Mouse (Mus musculus) liver, embryonic 15.5 days (tissue): ENCODE measurements around the gene Ablim2. TPM values are rescaled to one million over a fixed set of nuclear protein-coding genes. Genes with fewer than 3 reads are reported as not detected.

ENCODE experiments used
- ATAC-seq: fragments of 200-750 bp; cut with Nextera tagmentation; 2 replicates; pipeline ENCODE4 v1.8.0; 2017; ENCODE audit warnings: moderate number of reproducible peaks, mild to moderate bottlenecking, moderate library complexity; ENCODE audit not compliant: insufficient read depth
- H3K27ac ChIP-seq: fragments of 300-500 bp; sonication (generic); replicated peaks from 2 replicates; pipeline ENCODE4 v1.5.1; 2015; ENCODE audit warnings: mild to moderate bottlenecking, inconsistent platforms
- H3K27me3 ChIP-seq: fragments of 300-500 bp; sonication (generic); 2 replicates; pipeline ENCODE4 v1.6.1; 2015; ENCODE audit warnings: mild to moderate bottlenecking, inconsistent platforms
- H3K36me3 ChIP-seq: fragments of 300-500 bp; sonication (generic); replicated peaks from 2 replicates; pipeline ENCODE4 v1.6.1; 2015; ENCODE audit warnings: moderate library complexity, mild to moderate bottlenecking, inconsistent platforms
- H3K4me1 ChIP-seq: fragments of 300-500 bp; sonication (generic); replicated peaks from 2 replicates; pipeline ENCODE4 v1.6.1; 2015; ENCODE audit warnings: inconsistent platforms
- H3K4me2 ChIP-seq: fragments of 300-500 bp; sonication (generic); 2 replicates; pipeline ENCODE4 v1.6.1; 2015; ENCODE audit warnings: moderate library complexity, mild to moderate bottlenecking, inconsistent platforms
- H3K4me3 ChIP-seq: fragments of 300-500 bp; sonication (generic); replicated peaks from 2 replicates; pipeline ENCODE4 v1.5.1; 2015; ENCODE audit warnings: mild to moderate bottlenecking, inconsistent platforms
- H3K9ac ChIP-seq: fragments of 300-500 bp; sonication (generic); 2 replicates; pipeline ENCODE4 v1.6.1; 2015; ENCODE audit warnings: moderate library complexity, mild to moderate bottlenecking, inconsistent platforms
- H3K9me3 ChIP-seq: fragments of 300-500 bp; sonication (generic); replicated peaks from 2 replicates; pipeline ENCODE4 v1.6.1; 2016; ENCODE audit warnings: inconsistent platforms
- WGBS: fragments of 180-500 bp; shearing (Covaris S2); methylation state at CpG from one replicate; pipeline ENCODE4 v1.1.7; 2015; ENCODE audit warnings: mixed read lengths; ENCODE audit not compliant: insufficient replicate concordance; 5-methylcytosine and 5-hydroxymethylcytosine counted together
- polyA plus RNA-seq: library from polyadenylated mRNA; unstranded; fragments of >200 nt; fragmentation: Nextera tagmentation; extraction: Ambion mirVana; gene quantifications from 2 replicates; pipeline ENCODE4 v1.2.1, GENCODE M21; 2015

Gene Ablim2
- polyA plus RNA-seq, 1 experiment from 2014 or later: 0.36 TPM

DNA sequence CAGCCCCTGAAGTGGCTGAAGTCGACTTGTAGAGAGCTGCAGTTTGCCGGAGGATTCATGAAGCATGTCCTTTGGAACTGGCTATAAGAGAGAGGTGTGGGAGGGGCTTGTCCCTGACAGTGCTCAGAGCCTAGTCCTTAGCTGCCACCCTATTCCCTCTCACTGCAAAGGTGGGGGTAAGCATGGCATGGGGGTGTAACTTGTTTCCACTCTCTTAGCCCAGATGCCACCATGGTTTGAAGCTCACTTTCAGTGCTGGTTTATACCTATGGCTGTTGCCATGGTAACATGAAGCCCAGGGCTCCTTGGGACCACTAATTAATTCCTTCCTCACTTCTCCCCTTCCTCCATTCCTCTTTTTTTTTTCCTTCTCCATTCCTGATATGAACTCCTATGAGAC is 57.4 kb downstream of the Ablim2 start:
- Histone ChIP-seq H3K9ac (no peak overlapping the region), H3K4me2 (no peak overlapping the region), H3K36me3 (no peaks in the 10 kb centered on the region), H3K9me3 (no peaks in the 10 kb centered on the region), H3K27me3 (no peaks in the 10 kb centered on the region), H3K4me1 (no peaks in the 10 kb centered on the region), H3K4me3 (no peak overlapping the region), H3K27ac (no peak overlapping the region)
- 34% methylated on average over 2 of the region's 2 CpGs for WGBS
- no peak for ATAC-seq

DNA sequence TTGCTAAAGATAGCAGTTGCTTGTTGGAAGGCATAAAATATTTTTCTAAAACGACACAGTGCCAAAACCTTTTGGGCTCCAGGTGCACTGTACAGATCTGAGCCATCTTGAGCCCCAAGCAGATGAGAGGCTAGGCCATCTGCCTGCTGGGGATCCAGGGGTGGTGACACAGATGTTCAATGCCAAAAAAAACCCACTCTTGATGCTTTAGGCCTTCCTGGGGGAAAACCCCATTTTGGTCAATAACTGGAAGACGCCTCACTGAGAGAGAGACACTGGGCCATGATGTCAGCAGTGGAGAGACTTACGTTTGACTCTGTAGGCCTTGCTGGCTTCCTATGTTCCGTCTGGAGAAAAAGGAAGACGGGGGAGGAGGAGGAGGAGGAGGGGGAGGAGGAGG is 59.6 kb downstream of the Ablim2 start:
- H3K36me3 ChIP-seq: no peaks in the 10 kb centered on the region
- no peak overlapping the region for H3K27ac ChIP-seq
- H3K4me1 ChIP-seq: no peaks in the 10 kb centered on the region
- no peaks in the 10 kb centered on the region for H3K9me3 ChIP-seq
- H3K4me2 ChIP-seq: no peak overlapping the region
- no peak overlapping the region for H3K4me3 ChIP-seq
- no peak overlapping the region for H3K9ac ChIP-seq
- WGBS: 44% methylated on average over 5 of the region's 5 CpGs
- no peaks in the 10 kb centered on the region for H3K27me3 ChIP-seq
- ATAC-seq: no peak

DNA sequence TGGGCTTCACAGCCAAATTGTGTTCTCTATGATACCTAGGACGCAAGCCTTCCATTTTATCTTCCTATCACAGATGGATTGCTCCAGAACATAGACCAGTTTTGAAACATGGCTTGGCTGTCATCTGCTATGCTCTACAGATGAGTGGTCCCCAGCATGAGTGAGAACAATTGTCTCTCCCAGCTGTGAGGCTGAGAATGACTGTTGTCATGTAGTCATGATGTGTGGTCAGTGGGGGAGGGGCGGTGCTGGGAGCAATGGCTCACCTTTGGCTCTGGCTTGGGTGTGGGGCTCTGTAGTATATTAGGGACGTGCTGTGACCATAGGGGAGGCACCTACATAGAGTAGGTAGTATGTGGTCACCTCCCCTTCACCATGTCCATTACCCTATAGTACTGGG is 60.2 kb downstream of the Ablim2 start:
- Histone ChIP-seq H3K27me3 (no peaks in the 10 kb centered on the region), H3K9ac (no peak overlapping the region), H3K27ac (no peak overlapping the region), H3K9me3 (no peaks in the 10 kb centered on the region), H3K36me3 (no peaks in the 10 kb centered on the region), H3K4me1 (no peaks in the 10 kb centered on the region), H3K4me2 (no peak overlapping the region), H3K4me3 (no peak overlapping the region)
- no peak for ATAC-seq
- 62% methylated on average over 3 of the region's 3 CpGs for whole genome bisulfite sequencing

DNA sequence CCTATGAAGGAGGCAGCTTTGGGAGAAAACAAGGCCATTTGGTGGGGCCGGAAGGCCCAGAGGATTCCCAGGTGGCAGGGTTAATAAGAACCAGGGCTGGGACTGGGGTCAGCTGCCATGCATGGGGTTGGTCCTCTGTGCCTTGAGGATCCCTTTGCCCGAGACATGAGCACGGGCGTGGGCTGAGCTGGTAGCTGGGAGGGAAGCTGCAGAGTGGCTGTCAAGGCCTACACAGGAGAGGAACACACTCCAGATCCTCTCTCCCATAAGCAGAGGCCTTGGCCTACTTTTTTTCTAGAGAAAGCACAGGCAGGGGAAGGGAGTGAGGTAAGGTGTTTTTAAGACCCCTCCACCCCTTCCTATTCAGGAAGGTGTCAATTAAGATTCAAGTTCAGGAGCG is 65.0 kb downstream of the Ablim2 start:
- Histone ChIP-seq H3K4me2 (no peak overlapping the region), H3K9ac (no peak overlapping the region), H3K4me1 (no peaks in the 10 kb centered on the region), H3K9me3 (no peaks in the 10 kb centered on the region), H3K4me3 (no peak overlapping the region), H3K27ac (no peak overlapping the region), H3K27me3 (no peaks in the 10 kb centered on the region), H3K36me3 (no peaks in the 10 kb centered on the region)
- 67% methylated on average over 5 of the region's 5 CpGs for WGBS
- no peak for ATAC-seq

DNA sequence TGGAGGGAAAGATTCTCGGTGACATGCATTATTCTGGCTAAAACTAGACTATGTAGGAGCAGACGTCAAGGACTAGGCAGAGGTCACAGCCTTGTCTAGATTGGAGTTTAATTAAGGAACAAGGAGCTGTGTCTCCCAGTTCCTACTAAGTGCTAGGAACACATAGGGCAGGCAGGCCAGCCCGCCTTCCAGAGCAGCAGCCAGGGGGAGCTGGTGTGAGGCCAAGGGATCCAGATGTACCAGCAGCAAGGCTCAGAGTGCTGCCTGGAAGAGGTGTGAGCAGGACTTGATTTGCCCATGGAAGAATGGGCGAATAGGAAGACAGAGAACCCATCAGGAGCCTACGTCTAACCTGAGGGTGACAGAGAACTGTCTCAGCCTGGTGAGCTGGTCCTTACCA is 68.8 kb downstream of the Ablim2 start:
- Histone ChIP-seq H3K27ac (no peak overlapping the region), H3K9ac (no peak overlapping the region), H3K9me3 (no peaks in the 10 kb centered on the region), H3K4me2 (no peak overlapping the region), H3K27me3 (no peaks in the 10 kb centered on the region), H3K4me3 (no peak overlapping the region), H3K36me3 (no peaks in the 10 kb centered on the region), H3K4me1 (no peaks in the 10 kb centered on the region)
- no peak for ATAC-seq
- WGBS: 47% methylated on average over 5 of the region's 5 CpGs

DNA sequence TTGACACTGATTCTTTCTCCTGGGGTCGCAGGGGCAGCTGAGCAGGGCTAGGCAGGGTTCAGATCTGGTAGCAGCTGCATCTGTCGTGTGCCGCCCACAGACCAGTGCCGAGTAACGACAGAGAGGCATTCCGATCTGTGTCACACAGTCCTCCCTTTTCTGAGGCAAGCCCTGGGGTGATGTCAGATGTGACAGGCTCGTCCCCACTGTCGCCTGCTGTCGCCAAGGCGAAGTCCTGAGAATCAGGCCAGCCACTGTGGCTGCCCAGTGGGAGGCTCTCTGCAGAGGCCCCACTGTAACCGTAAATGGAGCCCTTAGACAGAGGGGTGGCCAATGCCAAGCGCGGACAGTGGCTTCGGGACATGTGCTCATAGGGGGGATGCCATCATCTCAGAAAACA is 69.4 kb downstream of the Ablim2 start:
- no peak overlapping the region for H3K27ac ChIP-seq
- H3K4me3 ChIP-seq: no peak overlapping the region
- no peaks in the 10 kb centered on the region for H3K9me3 ChIP-seq
- H3K4me2 ChIP-seq: no peak overlapping the region
- 61% methylated on average over 14 of the region's 14 CpGs for WGBS
- ATAC-seq: no peak
- H3K9ac ChIP-seq: no peak overlapping the region
- no peaks in the 10 kb centered on the region for H3K36me3 ChIP-seq
- no peaks in the 10 kb centered on the region for H3K27me3 ChIP-seq
- H3K4me1 ChIP-seq: no peaks in the 10 kb centered on the region

DNA sequence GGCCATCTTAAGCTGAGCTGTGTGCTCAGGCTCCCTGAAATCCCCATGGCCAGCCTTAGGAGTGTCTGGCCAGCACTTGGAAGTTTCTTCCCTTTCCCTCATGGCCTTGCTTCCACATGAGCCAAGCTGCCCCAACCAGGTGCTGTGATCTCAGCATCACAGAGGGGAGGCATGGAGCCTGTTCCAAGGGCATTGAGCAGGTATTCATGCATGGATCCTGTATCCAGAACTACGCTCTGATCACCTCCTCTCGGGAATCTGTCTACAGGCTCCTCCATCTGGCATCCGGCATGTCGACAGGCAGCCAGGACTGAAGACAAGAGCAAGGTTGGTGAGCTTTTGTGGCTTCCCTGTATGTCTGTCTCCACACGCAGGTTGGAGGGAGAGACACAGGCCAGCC is 70.2 kb downstream of the Ablim2 start:
- ATAC-seq: no peak
- H3K9ac ChIP-seq: no peak overlapping the region
- 65% methylated on average over 5 of the region's 5 CpGs for WGBS
- H3K36me3 ChIP-seq: no peaks in the 10 kb centered on the region
- H3K9me3 ChIP-seq: no peaks in the 10 kb centered on the region
- H3K27me3 ChIP-seq: no peaks in the 10 kb centered on the region
- H3K27ac ChIP-seq: no peak overlapping the region
- H3K4me2 ChIP-seq: no peak overlapping the region
- no peaks in the 10 kb centered on the region for H3K4me1 ChIP-seq
- H3K4me3 ChIP-seq: no peak overlapping the region

DNA sequence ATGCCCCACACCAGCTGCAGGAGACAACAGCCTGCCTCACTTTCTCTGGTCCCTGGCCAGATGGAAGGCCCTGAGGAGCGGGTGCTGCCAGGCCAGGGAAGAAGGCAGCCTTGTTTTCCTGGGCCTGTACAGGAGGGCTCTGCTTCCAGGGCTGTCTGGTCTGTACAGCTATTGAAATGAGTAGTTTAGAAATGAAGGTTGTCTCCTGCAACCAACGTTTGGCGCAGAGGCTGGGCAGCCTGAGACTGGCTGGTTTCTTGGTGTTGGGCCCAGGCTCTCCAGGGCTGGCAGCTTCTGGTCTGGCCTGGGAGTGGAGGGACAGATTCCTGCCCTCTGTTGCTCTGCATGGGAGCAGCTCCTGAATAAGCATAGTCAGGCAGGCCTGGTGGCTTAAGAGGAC is 72.4 kb downstream of the Ablim2 start:
- H3K27ac ChIP-seq: no peak overlapping the region
- no peaks in the 10 kb centered on the region for H3K36me3 ChIP-seq
- no peak overlapping the region for H3K4me2 ChIP-seq
- H3K9ac ChIP-seq: no peak overlapping the region
- no peak for ATAC-seq
- no peak overlapping the region for H3K4me3 ChIP-seq
- H3K4me1 ChIP-seq: no peaks in the 10 kb centered on the region
- no peaks in the 10 kb centered on the region for H3K27me3 ChIP-seq
- H3K9me3 ChIP-seq: no peaks in the 10 kb centered on the region
- WGBS: 69% methylated on average over 3 of the region's 3 CpGs

DNA sequence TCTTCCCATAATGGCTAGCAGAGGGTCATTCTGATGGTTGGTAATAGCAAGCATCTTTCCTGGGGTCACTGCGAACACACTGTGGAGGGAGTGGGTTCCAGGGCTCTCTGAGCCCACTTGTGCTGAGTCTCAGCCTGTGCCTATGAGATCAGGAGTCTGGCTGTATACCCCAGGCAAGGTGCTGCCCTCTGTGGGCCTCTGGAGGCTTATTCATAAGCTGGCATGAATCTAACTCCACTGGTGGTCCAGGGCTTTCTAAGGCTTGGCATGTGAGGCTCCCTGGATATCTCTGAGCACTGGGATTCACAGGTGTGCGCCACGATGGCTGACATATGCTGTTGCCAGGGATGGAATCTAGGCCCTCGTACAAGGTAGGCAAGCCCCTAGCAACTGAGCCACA is 76.2 kb downstream of the Ablim2 start:
- H3K4me3 ChIP-seq: no peak overlapping the region
- no peaks in the 10 kb centered on the region for H3K36me3 ChIP-seq
- ATAC-seq: no peak
- no peak overlapping the region for H3K9ac ChIP-seq
- H3K4me1 ChIP-seq: no peaks in the 10 kb centered on the region
- WGBS: 72% methylated on average over 4 of the region's 4 CpGs
- H3K27me3 ChIP-seq: no peaks in the 10 kb centered on the region
- H3K27ac ChIP-seq: no peak overlapping the region
- no peaks in the 10 kb centered on the region for H3K9me3 ChIP-seq
- H3K4me2 ChIP-seq: no peak overlapping the region

DNA sequence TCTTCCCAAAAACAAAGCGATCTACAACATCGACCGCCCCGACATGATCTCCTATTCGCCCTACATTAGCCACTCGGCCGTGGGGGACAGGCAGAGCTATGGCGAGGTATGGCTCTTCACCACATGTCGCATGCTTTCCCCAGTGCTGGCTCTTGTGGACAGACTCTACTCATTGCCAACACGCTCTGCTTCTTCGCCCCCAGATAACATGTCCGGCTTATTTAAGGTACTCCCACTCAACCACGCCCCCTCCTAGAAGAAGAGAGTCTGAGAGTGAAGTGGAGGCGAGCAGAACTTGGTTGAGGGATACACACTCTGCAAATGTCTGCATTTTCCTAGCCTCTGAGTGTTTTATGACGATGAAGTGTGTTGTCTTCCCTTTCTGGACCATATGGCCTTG is 79.3 kb downstream of the Ablim2 start:
- H3K27me3 ChIP-seq: no peaks in the 10 kb centered on the region
- H3K27ac ChIP-seq: no peak overlapping the region
- WGBS: 66% methylated on average over 15 of the region's 15 CpGs
- H3K36me3 ChIP-seq: no peaks in the 10 kb centered on the region
- no peak for ATAC-seq
- H3K4me1 ChIP-seq: no peaks in the 10 kb centered on the region
- no peak overlapping the region for H3K4me3 ChIP-seq
- H3K4me2 ChIP-seq: no peak overlapping the region
- H3K9ac ChIP-seq: no peak overlapping the region
- no peaks in the 10 kb centered on the region for H3K9me3 ChIP-seq

DNA sequence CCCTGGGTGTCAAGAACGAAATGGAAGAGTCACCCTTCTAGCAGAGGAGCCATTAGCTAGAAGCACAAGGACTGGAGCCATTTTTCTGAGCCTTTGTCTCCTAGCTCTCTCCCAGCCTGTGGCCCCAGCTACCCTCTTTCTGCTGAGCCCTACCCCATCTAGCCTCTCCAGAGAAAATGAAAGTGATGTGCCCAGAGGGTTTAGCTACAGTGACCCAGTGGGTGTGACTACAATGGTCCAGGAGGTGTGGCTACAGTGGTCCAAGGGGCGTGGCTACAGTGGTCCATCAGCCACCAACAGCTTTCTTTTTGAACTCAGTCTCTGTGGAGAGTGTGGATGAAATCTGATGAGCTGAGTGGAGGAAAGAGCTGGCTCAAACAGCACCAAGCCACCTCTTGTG is 81.6 kb downstream of the Ablim2 start:
- no peaks in the 10 kb centered on the region for H3K4me1 ChIP-seq
- H3K27me3 ChIP-seq: no peaks in the 10 kb centered on the region
- H3K27ac ChIP-seq: no peak overlapping the region
- H3K36me3 ChIP-seq: no peaks in the 10 kb centered on the region
- no peak overlapping the region for H3K4me2 ChIP-seq
- 25% methylated on average over 2 of the region's 2 CpGs for WGBS
- no peak overlapping the region for H3K9ac ChIP-seq
- no peak for ATAC-seq
- no peak overlapping the region for H3K4me3 ChIP-seq
- no peaks in the 10 kb centered on the region for H3K9me3 ChIP-seq

DNA sequence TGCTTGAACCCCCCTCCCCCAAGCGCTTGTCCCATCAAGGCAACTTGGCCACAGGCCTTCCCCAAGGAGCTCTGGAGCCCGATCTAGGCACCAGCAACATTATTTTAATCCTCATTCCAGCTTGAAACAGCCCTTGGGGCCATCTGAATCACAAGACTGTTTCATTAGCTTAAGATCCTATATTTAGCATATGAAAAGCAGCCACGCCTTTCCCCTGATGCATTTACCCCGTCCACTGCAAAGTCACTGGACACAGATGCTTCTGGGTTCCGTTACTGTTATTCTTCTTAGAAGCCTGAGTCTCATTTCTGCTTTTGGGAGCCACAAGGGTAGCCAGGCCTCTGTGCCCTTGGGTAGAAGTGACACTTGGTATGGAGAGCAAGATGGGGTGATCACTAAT is 93.8 kb downstream of the Ablim2 start:
- Histone ChIP-seq H3K4me1 (no peaks in the 10 kb centered on the region), H3K36me3 (no peaks in the 10 kb centered on the region), H3K9ac (no peak overlapping the region), H3K4me2 (no peak overlapping the region), H3K4me3 (no peak overlapping the region), H3K9me3 (no peaks in the 10 kb centered on the region), H3K27me3 (no peaks in the 10 kb centered on the region), H3K27ac (no peak overlapping the region)
- 52% methylated on average over 5 of the region's 5 CpGs for WGBS
- ATAC-seq: no peak
